Comparison of ENCODE assay signal across 7 mouse cellular contexts in genomic region chr13:21734010-21734905, GRCm38 (mm10). TPM values are rescaled to one million over a fixed set of nuclear protein-coding genes. Genes with fewer than 3 reads are reported as not detected.
A peak's percentile ranks its signal among the peaks of the same experiment; 100 is the strongest.
DNase-seq lines count a peak whose midpoint lies in the region; ATAC-seq lines count a peak whose summit lies in the region.

No protein-coding gene starts in this region.

- peak overlapping the region; percentile 80 for H3K9ac ChIP-seq in hindbrain, embryonic 11.5 days (ENCODE audit: low read depth, low read length)

- H3K4me3 ChIP-seq in hindbrain, embryonic 11.5 days (ENCODE audit: low read depth, low read length) = peak overlapping the region; percentile 49

- H3K4me2 ChIP-seq in hindbrain, embryonic 11.5 days (replicated peaks; ENCODE audit: low read depth, low read length) = peak overlapping the region; percentile 58

- no peaks in the 10 kb centered on the region for H3K27me3 ChIP-seq in hindbrain, embryonic 11.5 days (ENCODE audit: control insufficient read depth, insufficient read depth, low read length)

- H3K4me1 ChIP-seq in hindbrain, embryonic 11.5 days (replicated peaks; ENCODE audit: control insufficient read depth, insufficient read depth, low read length) = no peaks in the 10 kb centered on the region

- peak; percentile 91 for DNase-seq in ZHBTc4 (ENCODE audit: low read depth, low spot score)
- DNase-seq in cerebellum, adult 9-11 months = peak; percentile 85
- DNase-seq in hindbrain, embryonic 11.5 days (ENCODE audit: low spot score) = peak; percentile 92
- peak; percentile 77 to 87 for DNase-seq in layer of hippocampus, postnatal 14 days (ENCODE audit: low spot score in 2 of 2)
- DNase-seq in lung, postnatal 36 days = peak; percentile 92
- peak; percentile 79 to 82 for DNase-seq in right cerebral cortex, adult 2 months (ENCODE audit: low spot score in 2 of 2)

- H3K27ac ChIP-seq in hindbrain, embryonic 11.5 days (ENCODE audit: low read depth, low read length) = peak overlapping the region; percentile 98

- WGBS in hindbrain, embryonic 11.5 days = under 1% methylated on average over 21 of the region's 21 CpGs

- H3K9me3 ChIP-seq in hindbrain, embryonic 11.5 days (ENCODE audit: control insufficient read depth, low read length) = no peaks in the 10 kb centered on the region

- ATAC-seq in frontal cortex, adult (ENCODE audit: low TSS enrichment) = peak; percentile 70
- peak; percentile 83 for ATAC-seq in hindbrain, embryonic 11.5 days (ENCODE audit: low FRiP score)

- H3K36me3 ChIP-seq in hindbrain, embryonic 11.5 days (ENCODE audit: control insufficient read depth, insufficient read depth, low read length) = no peaks in the 10 kb centered on the region

RNA-seq across cellular contexts. Expression of gene Hist1h4j, which starts 0.6 kb away (rescaled TPM):
- polyA plus RNA-seq in hindbrain, embryonic 11.5 days (2014; fragmentation: Nextera tagmentation; extraction: Ambion mirVana) = 0.94 and 1.4 TPM in 2 replicates
- 10 to 100 TPM; 14.3 to 15.3 TPM for total RNA-seq in layer of hippocampus, postnatal 14 days (2021)

RNA-seq across cellular contexts. Expression of gene Hist1h2bm, which starts 12.4 kb away (rescaled TPM):
- 4.2 and 4.3 TPM in 2 replicates for polyA plus RNA-seq in hindbrain, embryonic 11.5 days (2014; fragmentation: Nextera tagmentation; extraction: Ambion mirVana)
- total RNA-seq in layer of hippocampus, postnatal 14 days (2021) = 10 to 100 TPM in 1 of 2 experiments, 1 to 10 TPM in 1; 8.6 to 12.7 TPM

RNA-seq across cellular contexts. Expression of gene Hist1h4k, which starts 16.0 kb away (rescaled TPM):
- polyA plus RNA-seq in hindbrain, embryonic 11.5 days (2014; fragmentation: Nextera tagmentation; extraction: Ambion mirVana) = 2.4 and 8.0 TPM in 2 replicates
- total RNA-seq in layer of hippocampus, postnatal 14 days (2021) = 100 to 1,000 TPM; 229 to 266 TPM

RNA-seq across cellular contexts. Expression of gene Hist1h3h, which starts 16.8 kb away (rescaled TPM):
- 12.7 and 20.0 TPM in 2 replicates for polyA plus RNA-seq in hindbrain, embryonic 11.5 days (2014; fragmentation: Nextera tagmentation; extraction: Ambion mirVana)
- 10 to 100 TPM; 68.2 to 84.2 TPM for total RNA-seq in layer of hippocampus, postnatal 14 days (2021)

RNA-seq across cellular contexts. Expression of gene Hist1h2ai, which starts 18.0 kb away (rescaled TPM):
- polyA plus RNA-seq in hindbrain, embryonic 11.5 days (2014; fragmentation: Nextera tagmentation; extraction: Ambion mirVana) = 17.3 and 25.6 TPM in 2 replicates
- total RNA-seq in layer of hippocampus, postnatal 14 days (2021) = 10 to 100 TPM; 17.4 to 55.0 TPM

Comparison
In these comparisons a context has a peak if more than half of its experiments do, and no peak if none do; other contexts are left out.
1. Peak in every context shown above with its lines: DNase-seq, ATAC-seq, H3K4me3 ChIP-seq and H3K27ac ChIP-seq.